Mouse (Mus musculus): ENCODE data around the gene Klf4. TPM values are rescaled to one million over a fixed set of nuclear protein-coding genes. Genes with fewer than 3 reads are reported as not detected.

Klf4 gene
- total RNA-seq (2021) = 10 to 100 TPM; 15.2 to 15.3 TPM
- long read RNA-seq, experiment 1, partial matches to known transcripts = 2 of 7 reads
- long read RNA-seq, experiment 1, other reads (novel, unspliced or antisense) = 1 of 7 reads
- long read RNA-seq, experiment 2, transcript Klf4-201 (5 exons, 3,029 nt) = major isoform, 6 of 19 reads
- long read RNA-seq, experiment 2, partial matches to known transcripts = 7 of 19 reads
- long read RNA-seq, experiment 2, other reads (novel, unspliced or antisense) = 6 of 19 reads

- DNase-seq (ENCODE audit: low spot score in 2 of 2) = peak; percentile 86 to 89
Observed at GRCm38 (mm10) chr4:55532407-55533195, at the start of gene Klf4. Gene Klf4, minus strand, starts transcription at chr4:55532466.

DNA sequence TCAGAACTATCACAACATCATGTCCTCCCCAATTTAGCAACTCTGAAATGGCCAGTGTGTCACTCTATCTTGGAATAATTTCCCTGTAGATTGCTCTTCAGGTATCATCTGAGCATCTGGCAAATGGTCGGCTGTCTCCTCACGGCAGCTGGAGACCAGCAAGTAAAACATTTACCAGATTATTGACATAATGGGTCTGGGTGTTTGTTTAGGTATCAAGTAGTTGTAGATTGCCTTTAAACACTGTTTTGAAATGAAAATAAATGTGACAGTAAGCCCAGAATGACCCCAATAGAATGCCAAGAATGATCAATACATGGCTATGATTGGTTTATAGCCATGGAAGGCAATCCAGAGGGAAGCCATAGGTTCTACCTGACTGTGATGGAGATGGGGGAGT lies 39.2 kb upstream of the Klf4 start:
- DNase-seq (ENCODE audit: low spot score in 2 of 2) = no peak

DNA sequence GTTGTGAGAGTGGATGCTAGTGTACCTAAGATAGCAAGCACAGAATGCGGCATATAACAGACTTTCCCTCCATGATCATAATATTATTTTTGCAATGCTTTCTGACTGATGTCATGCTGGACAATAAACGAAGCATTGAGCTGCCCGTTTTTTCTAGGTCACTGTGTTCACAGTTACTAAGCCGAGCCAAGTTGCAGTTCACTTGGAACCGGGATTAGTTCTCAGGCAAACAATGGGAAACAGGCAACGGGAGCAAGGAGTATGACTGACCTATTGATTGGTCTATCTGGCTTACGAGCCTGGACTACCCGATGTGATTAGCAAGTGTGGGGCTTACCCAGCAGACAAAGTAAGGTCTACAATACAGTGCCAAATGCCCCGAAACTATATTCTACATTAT lies 35.7 kb upstream of the Klf4 start:
- no peak for DNase-seq (ENCODE audit: low spot score in 2 of 2)

- no peak for DNase-seq (ENCODE audit: low spot score in 2 of 2)
Observed at GRCm38 (mm10) chr4:55567575-55567974, 35.3 kb upstream of the Klf4 start.

DNA sequence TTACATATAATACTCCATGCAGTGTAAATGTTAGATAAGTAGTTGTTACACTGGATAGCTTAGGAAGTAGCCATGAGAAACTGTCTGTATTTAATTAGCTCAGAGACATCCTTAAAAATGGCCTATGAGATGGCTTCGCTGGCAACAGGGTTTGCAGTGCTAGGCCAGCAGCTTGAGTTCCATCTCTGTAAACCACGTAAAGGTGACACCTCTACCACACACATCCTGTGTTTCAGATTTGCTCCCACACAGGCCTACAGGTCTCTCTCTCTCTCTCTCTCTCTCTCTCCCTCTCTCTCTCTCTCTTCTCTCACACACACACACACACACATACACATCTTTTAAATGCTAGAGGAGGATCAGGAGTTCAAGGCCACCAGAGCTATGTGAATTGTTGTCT lies 32.1 kb upstream of the Klf4 start:
- DNase-seq (ENCODE audit: low spot score in 2 of 2) = no peak

- DNase-seq (ENCODE audit: low spot score in 2 of 2) = no peak
Observed at GRCm38 (mm10) chr4:55563050-55563449, 30.8 kb upstream of the Klf4 start.

DNA sequence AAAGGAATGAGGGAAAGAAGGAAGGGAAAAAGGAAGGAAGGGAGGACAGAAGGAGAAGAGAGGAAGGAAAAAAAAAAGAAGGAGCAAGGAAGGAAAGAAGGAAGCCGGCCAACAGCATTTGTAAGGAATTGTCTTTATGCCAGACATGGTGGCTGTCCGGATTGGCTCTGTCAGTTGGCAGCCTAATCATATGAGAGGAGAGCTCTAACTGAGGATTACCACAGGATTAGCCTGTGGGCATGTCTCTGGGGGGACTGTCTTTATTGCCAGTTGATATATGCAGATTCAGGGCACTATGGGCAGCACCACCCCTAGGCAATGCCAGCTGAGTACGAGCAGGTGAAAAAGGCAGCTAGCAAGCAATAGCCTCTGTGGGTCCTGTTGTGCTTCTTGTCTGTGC lies 29.8 kb upstream of the Klf4 start:
- DNase-seq (ENCODE audit: low spot score in 2 of 2) = no peak

DNA sequence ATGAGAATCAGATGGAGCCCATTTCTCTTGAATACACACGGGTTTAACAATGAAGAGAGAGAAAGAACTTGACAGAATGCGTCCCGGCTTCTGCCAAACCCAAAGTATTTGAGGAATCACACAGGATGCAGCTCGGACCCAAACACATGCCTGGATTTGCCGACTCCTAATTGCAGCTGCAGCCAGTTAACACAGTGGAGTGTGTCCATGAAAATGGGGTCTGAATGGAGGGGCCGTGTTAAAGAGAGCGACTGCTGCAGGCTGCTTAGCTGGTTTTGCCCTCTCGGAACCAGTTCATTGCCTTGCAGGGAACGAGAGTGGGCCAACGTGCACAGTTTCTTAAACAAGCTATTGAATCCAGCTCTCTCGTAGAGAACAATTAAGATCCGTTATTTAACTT lies 14.6 kb upstream of the Klf4 start:
- DNase-seq (ENCODE audit: low spot score in 2 of 2) = no peak

DNA sequence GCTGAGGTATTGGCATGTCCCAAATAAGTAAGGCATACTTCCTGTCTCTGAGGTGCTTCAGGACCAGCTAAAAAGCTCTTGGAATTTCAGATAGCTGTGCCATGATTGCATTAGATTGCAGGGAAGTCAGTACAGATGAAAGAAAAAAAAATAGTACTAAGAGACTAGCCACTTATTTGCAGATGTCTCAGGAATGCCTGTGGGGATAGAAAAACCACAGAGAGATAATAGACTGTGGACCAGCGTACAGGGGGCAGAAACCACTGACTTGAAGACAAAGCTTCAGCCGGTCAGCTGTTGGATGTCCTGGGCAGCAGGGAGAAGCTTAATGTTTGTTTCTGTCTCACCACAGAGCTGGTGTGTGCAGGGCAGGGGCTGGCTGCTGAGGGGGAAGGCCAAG lies 10.5 kb upstream of the Klf4 start:
- DNase-seq (ENCODE audit: low spot score in 2 of 2) = no peak

DNA sequence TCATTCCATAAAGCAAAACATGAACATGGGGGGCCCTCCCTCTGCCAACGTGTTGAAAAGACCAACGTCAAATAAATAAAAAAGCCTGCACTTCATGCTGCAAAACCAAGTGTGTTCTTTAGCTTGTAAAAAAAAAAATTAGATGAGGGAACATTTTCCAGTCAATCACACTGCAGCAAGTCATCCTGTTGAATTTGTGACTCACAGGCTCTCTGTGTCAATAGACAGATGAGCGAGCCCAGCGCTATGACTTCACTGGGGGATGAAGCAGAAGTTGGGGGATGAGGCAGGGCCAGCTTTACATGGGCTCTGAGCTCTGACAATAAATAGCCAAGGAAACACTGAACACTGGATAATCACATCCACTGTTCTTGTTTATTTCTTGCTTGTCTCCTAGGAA lies 9.4 kb upstream of the Klf4 start:
- DNase-seq (ENCODE audit: low spot score in 2 of 2) = no peak

DNA sequence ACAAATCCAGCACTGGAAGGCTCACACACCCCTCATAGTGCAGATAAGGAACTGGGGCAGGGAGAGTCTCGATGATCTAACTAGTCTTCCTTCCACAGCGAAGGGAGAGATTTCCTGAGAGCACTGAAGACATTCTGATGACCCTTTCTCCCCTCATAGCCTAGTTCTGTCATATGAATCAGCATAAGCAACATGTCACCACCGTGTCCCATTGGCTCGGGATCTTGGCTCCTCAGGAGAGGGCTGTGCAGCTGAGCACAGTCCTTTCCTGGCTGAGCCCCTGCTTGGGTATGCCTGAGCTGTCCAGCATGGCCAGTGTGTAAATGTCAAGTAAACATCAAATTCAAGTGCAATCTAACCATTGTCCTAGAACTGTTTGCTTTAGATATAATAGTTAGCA lies 9.0 kb upstream of the Klf4 start:
- no peak for DNase-seq (ENCODE audit: low spot score in 2 of 2)

GRCm38 (mm10) chr4:55535012-55535411 lies 2.7 kb upstream of the Klf4 start:
- DNase-seq (ENCODE audit: low spot score in 2 of 2) = no peak

GRCm38 (mm10) chr4:55534510-55534909 lies 2.2 kb upstream of the Klf4 start:
- no peak for DNase-seq (ENCODE audit: low spot score in 2 of 2)

DNA sequence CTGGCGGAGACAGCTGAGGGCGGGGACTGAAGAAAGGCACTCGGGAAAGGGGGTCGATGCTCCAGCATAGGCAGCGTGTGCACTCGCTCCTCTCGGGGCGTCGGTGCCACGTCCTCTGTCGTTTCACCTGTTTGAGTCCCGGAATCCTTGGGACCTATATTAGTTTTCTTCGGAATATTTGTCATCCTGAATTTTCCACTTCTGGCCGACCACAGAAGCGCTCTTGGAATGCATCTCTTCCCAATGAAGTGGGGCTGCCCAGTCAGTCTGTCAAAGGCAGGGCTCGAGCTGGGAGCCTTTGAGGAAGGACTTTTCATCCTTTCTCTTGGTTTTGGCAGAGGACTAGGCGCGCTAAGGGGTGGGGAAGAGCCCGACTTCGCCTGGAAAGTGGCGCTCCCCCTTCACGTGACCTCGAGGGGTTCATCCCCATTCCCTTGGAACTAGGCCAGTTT lies 1.6 kb upstream of the Klf4 start:
- DNase-seq (ENCODE audit: low spot score in 2 of 2) = no peak

- DNase-seq (ENCODE audit: low spot score in 2 of 2) = no peak
Observed at GRCm38 (mm10) chr4:55533196-55533802, 1.0 kb upstream of the Klf4 start.

- no peak for DNase-seq (ENCODE audit: low spot score in 2 of 2)
Observed at GRCm38 (mm10) chr4:55531856-55532406, 335 bp downstream of the Klf4 start.

GRCm38 (mm10) chr4:55531096-55531855 lies 990 bp downstream of the Klf4 start:
- peak; percentile 8 to 21 for DNase-seq (ENCODE audit: low spot score in 2 of 2)

- peak in 1 of 2 experiments; percentile 12 for DNase-seq (ENCODE audit: low spot score in 2 of 2)
Observed at GRCm38 (mm10) chr4:55530731-55531095, 1.6 kb downstream of the Klf4 start.

DNA sequence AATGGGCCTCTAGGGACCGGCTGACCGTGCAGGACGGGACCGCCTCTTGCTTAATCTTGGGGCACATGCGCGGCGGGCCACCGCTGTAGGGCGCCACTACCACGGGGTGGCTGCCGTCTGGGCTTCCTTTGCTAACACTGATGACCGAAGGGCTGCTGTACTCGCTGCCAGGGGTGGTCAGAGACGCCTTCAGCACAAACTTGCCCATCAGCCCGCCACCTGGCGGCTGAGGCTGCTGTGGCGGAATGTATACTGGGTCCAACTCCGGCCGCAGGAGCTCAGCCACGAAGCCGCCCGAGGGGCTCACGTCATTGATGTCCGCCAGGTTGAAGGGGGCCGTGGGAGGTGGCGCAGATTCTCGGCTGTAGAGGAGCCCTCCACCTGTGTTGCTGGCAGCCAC lies 2.0 kb downstream of the Klf4 start:
- DNase-seq (ENCODE audit: low spot score in 2 of 2) = peak; percentile 32 to 61

DNA sequence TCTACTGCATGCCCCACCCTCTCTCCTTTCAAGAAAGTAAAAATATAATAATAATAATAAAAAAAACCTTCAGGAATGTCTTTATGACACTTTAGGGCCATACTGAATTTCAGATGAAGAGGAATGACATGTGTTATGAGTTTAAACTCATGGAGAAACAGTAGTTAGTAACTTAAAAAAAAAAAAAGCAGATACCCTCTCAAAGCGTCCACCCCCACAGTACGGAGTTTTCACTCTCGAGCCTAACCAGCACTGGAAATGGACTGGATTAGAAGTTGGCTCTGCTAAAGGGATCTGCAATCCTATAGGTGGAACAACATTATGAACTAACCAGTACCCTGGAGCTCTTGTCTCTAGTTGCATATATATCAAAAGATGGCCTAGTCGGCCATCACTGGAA lies 3.9 kb downstream of the Klf4 start:
- DNase-seq (ENCODE audit: low spot score in 2 of 2) = no peak

DNA sequence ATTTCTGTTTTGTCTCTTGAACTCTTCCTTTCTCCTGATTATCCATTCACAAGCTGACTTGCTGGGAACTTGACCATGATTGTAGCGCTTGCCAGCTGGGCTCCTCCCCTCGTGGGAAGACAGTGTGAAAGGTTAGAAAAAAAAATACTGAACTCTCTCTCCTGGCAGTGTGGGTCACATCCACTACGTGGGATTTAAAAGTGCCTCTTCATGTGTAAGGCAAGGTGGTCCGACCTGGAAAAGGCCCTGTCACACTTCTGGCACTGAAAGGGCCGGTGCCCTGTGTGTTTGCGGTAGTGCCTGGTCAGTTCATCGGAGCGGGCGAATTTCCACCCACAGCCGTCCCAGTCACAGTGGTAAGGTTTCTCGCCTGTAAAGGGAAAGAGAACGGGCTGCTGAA lies 4.3 kb downstream of the Klf4 start:
- no peak for DNase-seq (ENCODE audit: low spot score in 2 of 2)
